Mouse (Mus musculus) kidney, adult 18-20 months (tissue): ENCODE measurements around the gene Arpc5l.
A peak's percentile ranks its signal among the peaks of the same experiment; 100 is the strongest.
"Not testable (repeated sequence)": the region's sequence is repeated elsewhere in the genome, so short reads cannot be mapped to it uniquely, and the experiment has no call there.

ENCODE experiments used
- DNase-seq: peaks from one replicate; pipeline ENCODE4 v3.0.0; 2021

The Arpc5l gene

GRCm38 (mm10) chr2:39000587-39000919 is 4.6 kb upstream of the Arpc5l start:
- DNase-seq: no peak

GRCm38 (mm10) chr2:39001866-39002265 is 3.3 kb upstream of the Arpc5l start:
- no peak for DNase-seq

DNA sequence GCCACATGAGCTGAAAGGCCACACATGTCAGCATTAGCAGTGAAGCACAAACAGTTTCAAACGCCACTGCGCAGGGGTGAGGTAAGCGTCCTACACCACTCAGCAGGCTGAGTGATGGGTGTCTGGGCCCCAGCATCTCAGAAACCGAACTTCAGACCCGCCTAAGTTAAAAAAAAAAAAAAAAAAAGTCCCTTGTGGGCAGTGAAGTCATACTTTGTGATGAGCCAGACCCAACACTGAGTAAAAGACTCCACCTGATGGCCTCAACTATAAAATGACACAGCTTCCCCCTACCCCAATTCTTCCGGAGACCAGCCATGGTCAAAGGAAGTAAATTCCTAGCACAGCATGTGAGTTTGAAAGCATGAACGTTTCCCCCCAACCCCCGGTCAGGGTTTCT is 2.0 kb upstream of the Arpc5l start:
- DNase-seq: no peak

DNA sequence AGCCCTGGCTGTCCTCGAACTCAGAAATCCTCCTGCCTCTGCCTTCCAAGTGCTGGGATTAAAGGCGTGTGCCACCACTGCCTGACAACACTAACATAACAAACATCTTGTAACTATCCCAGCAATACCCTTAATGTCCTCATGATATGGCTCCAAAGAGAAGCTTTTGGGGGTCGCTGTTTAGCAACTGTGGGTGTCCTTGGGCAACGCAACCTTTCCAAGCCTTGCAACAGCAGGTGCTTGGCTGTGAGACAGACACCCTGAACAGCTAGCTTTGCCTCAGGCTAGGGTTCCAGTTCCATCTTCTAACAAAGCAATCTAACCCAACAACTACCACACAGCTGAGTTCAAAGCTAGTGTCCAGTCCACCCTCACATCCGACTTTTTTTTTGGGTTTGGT is 1.6 kb upstream of the Arpc5l start:
- DNase-seq: no peak

DNA sequence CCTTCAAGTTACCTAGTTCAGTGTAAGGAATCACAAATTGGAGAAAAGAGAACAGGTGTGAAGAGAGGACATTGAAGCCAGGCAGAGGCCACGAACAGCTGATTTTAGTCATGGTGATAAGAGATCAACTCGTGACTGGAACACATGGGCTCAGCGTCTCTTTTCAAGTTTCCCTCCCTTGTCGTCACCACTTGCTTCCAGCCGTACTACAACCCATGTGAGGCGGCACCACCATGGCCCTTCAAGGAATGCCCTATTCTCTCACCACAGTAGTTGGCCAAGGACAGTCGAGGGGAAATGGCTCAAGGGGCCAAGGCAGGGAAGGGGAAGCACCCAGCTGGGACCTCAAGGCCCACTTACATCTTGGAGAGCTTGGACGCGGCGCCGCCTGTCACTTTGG is 776 bp upstream of the Arpc5l start:
- no peak for DNase-seq

GRCm38 (mm10) chr2:39005574-39006079 is 479 bp downstream of the Arpc5l start, which contains the start of gene Rpl35:
TSS of gene Rpl35 (minus strand) at chr2:39005624.
- DNase-seq: peak; percentile 65

DNA sequence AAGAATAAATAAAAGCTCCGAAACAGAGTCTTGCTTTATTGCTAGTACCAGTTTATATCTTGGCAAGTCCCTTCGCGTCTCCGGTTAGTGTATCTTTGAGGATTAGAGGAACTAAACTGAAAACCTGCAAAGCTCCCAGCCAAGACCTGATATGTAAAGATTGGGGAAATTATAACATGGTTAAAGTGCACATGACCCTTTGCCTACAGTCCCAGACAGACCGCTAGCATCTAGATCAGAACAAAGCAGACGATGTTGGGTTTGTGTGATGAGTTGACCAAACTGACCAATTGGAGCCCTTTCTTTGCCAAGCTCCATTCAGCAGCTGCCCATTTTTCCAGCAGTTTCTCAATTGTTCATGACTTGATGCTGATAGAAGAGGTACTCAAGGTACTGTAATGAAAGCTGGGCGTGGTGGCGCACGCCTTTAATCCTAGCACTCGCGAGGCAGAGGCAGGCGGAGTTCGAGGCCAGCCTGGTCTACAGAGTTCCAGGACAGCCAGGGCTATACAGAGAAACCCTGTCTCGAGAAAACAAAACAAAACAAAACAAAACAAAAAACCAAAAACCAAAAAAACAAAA is 1.1 kb downstream of the Arpc5l start:
- no peak for DNase-seq

DNA sequence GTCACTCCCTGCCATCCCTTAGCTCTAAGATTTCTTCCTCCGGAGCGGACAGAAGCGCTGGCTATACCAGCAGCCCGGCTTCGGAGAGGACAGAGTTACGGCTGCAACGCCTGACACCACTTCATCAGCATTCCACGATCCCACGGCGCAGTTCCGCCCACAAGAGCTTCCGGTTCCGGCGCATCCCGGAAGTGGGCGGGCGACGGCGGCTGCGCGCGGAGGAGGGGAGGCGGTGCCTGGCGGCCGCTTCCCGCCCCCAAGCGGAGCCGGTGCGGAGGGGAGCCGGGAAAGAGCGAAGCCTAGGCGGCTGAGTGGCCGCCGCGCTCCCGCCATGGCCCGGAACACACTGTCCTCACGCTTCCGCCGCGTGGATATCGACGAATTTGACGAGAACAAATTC is 2.7 kb downstream of the Arpc5l start:
- peak; percentile 95 for DNase-seq

GRCm38 (mm10) chr2:39008350-39008851 is 3.3 kb downstream of the Arpc5l start:
- no peak for DNase-seq

DNA sequence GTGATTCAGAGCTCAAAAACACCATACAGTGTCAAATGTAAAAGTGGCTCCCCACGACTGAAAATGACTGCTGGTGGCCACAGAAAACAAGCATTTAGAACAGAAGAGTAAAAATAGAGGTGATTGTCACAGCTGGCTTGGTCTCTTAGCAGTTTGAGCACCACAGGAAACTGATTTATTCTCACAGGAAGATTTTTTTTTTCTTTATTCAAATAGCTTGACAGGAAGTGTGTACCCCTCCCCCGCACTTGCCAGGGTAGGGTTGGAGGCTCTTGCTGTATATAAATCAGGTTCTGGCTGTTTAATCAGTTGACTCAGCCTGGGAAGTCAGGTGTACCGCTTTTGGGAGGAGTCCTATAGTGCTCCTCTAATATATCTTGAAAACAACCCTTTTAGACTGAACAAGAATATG is 3.8 kb downstream of the Arpc5l start:
- DNase-seq: no peak

GRCm38 (mm10) chr2:39010144-39010543 is 5.0 kb downstream of the Arpc5l start:
- DNase-seq: not testable (repeated sequence)

DNA sequence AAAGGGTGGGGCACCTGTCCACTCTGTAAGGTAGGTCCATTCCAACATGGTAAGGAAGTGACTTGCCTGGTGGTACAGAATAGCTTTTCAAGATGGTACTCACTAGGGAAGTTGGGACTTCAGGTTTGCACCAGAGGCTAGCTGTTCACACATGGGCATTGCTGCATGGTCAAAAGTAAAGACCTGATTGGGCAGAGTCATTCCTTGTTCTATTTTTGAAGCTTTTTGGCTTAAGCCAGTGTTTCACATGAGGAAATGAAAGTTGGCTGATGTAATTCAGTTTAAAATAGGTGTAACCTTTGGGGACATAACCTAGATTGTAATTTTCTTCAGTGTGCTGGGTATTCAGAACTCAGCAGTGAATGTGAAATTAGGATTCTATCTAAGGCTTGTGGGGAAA is 6.1 kb downstream of the Arpc5l start:
- DNase-seq: no peak

DNA sequence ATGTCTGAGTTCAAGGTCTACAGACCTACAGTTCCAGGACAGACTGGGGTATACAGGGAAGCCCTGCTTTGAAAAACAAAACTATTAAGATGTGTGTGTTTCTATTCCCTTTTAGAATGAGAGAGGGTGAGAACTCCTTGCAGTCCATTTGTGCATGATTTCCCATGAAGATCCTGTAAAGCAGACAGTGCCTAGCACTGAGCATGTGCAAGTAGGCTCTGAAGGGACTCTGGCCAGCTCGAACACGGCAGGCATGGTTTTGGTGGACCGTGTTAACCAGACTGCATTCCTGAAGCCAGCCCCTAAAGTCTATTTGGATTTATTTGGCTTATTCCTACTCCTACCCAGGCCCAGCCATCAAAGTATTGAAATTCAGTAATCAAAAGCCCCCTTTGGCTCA is 6.8 kb downstream of the Arpc5l start:
- DNase-seq: no peak

- DNase-seq: no peak
Observed at GRCm38 (mm10) chr2:39012768-39013279, 7.7 kb downstream of the Arpc5l start.

- no peak for DNase-seq
Observed at GRCm38 (mm10) chr2:39016581-39016980, 11.4 kb downstream of the Arpc5l start.

GRCm38 (mm10) chr2:39020004-39020403 is 14.9 kb downstream of the Arpc5l start:
- no peak for DNase-seq

- DNase-seq: no peak
Observed at GRCm38 (mm10) chr2:39031611-39032010, 26.5 kb downstream of the Arpc5l start.

DNA sequence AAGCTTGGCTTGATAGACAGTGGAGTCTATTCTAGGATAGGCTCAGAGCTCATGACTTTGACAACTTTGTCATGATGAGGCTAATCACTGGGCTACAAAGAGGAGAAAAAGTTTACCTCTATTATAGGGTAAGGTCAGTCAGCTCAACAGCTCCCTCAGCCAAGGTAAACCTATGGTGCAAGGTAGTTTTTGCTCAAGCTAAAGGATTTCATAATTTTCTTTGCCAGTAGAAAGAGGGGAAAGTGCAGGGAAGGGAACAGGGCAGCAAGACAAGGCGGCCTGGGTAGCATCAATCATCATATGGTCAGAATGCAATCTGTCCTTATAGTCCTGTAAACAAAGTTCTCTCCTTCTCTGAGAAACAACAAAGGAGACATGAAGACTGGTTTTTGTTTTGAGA is 35.1 kb downstream of the Arpc5l start:
- no peak for DNase-seq

DNA sequence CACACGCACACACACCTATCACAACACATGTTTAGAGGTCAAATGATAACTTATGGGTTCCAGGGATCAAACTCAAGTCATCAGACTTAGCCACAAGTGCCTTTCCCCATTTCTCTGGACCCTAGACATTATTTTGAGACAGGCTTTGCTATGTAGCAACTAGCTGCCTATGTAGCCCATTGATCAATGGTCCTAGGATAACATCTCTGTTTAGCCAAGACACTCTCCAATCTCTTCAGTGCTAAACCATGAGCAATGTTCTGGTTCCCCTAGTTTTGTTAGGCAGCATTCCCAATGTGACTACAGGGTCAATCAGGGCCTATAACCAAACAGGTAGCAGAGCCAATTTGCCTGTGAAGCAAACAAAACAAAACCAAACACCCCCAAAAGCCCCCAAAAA is 43.4 kb downstream of the Arpc5l start:
- no peak for DNase-seq

DNA sequence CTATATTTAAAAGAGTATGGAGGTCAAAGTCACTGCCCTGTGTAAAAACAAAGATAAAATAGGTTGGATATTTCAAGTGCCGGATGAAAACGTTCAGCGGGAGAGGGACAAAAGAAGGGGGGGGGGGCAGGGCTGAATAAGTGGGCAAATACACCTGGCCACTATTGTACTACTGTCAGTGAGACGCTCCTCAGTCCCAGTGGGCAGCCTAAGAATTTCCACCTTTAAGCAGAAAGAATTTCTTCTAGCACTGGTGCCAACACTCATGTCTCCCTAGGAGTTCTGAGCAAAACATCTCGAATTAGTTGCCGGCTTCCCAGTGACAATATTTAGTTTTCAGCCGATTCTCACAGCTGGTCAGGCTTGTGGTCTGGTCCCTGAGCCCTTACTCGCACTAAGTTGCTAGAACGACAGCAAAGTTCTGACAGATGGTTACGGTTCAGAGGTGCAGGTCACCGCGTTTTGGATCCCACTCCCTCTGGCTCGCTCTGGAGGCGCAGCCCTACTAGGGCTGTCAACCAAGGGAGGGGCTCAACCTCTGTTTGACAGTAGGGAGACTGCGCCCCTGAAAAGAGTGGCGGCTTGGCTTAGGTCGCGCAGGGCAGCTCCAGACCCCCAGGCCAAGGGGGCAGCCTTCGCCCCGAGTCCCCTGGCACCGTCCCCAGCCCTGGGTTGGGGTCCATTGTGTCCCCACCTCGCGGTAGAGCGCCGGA is 59.7 kb downstream of the Arpc5l start:
- DNase-seq: no peak
